Mouse (Mus musculus): Measurements from ENCODE around the gene Pramel6. TPM values are rescaled to one million over a fixed set of nuclear protein-coding genes. Genes with fewer than 3 reads are reported as not detected.

The Pramel6 gene
- total RNA-seq, 1 experiment = 16.5 TPM

Other genes starting within 250 kb of the Pramel6 start
- not detected in 2 replicates for gene Olfr1116, start 239.0 kb upstream of the Pramel6 start, total RNA-seq (2012; rRNA removed)
- not detected in 2 replicates for gene Olfr1118, start 199.0 kb upstream of the Pramel6 start, total RNA-seq (2012; rRNA removed)
- not detected in 2 replicates for gene Olfr1120, start 151.8 kb upstream of the Pramel6 start, total RNA-seq (2012; rRNA removed)
- gene Olfr1121, start 136.7 kb upstream of the Pramel6 start, total RNA-seq (2012; rRNA removed) = not detected in 2 replicates
- gene Olfr1122, start 120.7 kb upstream of the Pramel6 start, total RNA-seq (2012; rRNA removed) = not detected in 2 replicates
- gene Olfr1123, start 89.9 kb upstream of the Pramel6 start, total RNA-seq (2012; rRNA removed) = not detected in 2 replicates
- not detected in 2 replicates for gene Olfr1124, start 76.3 kb upstream of the Pramel6 start, total RNA-seq (2012; rRNA removed)
- not detected in 2 replicates for gene Olfr1126, start 52.6 kb upstream of the Pramel6 start, total RNA-seq (2012; rRNA removed)
- 2.7 and 9.3 TPM in 2 replicates for gene Pramel7, start 9.5 kb upstream of the Pramel6 start, total RNA-seq (2012; rRNA removed)
- 1.2 and 1.9 TPM in 2 replicates for gene Olfr153, start 25.2 kb downstream of the Pramel6 start, total RNA-seq (2012; rRNA removed)
- gene Olfr1128, start 39.0 kb downstream of the Pramel6 start, total RNA-seq (2012; rRNA removed) = not detected in 2 replicates
- gene Olfr1129, start 67.3 kb downstream of the Pramel6 start, total RNA-seq (2012; rRNA removed) = not detected in 2 replicates
- gene Olfr1130, start 99.6 kb downstream of the Pramel6 start, total RNA-seq (2012; rRNA removed) = not detected in 2 replicates
- not detected in 2 replicates for gene Olfr1131, start 120.5 kb downstream of the Pramel6 start, total RNA-seq (2012; rRNA removed)
- gene Olfr1132, start 131.0 kb downstream of the Pramel6 start, total RNA-seq (2012; rRNA removed) = not detected in 2 replicates
- not detected in 2 replicates for gene Olfr1133, start 140.8 kb downstream of the Pramel6 start, total RNA-seq (2012; rRNA removed)
- not detected in 2 replicates for gene Olfr1134, start 151.9 kb downstream of the Pramel6 start, total RNA-seq (2012; rRNA removed)
- gene Olfr1135, start 167.1 kb downstream of the Pramel6 start, total RNA-seq (2012; rRNA removed) = not detected in 2 replicates
- gene Olfr1136, start 187.4 kb downstream of the Pramel6 start, total RNA-seq (2012; rRNA removed) = not detected in 2 replicates
- gene Olfr1137, start 206.6 kb downstream of the Pramel6 start, total RNA-seq (2012; rRNA removed) = not detected in 2 replicates
- not detected in 2 replicates for gene Olfr1138, start 233.4 kb downstream of the Pramel6 start, total RNA-seq (2012; rRNA removed)
- not detected in 2 replicates for gene Olfr1140, start 237.2 kb downstream of the Pramel6 start, total RNA-seq (2012; rRNA removed)
- not detected in 2 replicates for gene Olfr1141, start 247.4 kb downstream of the Pramel6 start, total RNA-seq (2012; rRNA removed)

All from ES-E14 (cell line).